Mouse (Mus musculus) kidney, adult 2 months (tissue): Measurements from ENCODE around the gene Cdkl4.

Source experiments
- CTCF ChIP-seq: fragments of 200-500 bp; conservative IDR thresholded peaks from 2 replicates; pipeline ENCODE4 v1.5.1; 2011; ENCODE audit warnings: low read depth, mild to moderate bottlenecking, control low read depth, low read length, moderate library complexity, mixed read lengths; ENCODE audit not compliant: insufficient read depth, insufficient read length
- POLR2A ChIP-seq: fragments of 200-500 bp; IDR thresholded peaks from one replicate; pipeline ENCODE4 v1.6.1; 2011; ENCODE audit warnings: low read depth, low read length, control low read depth

- TF ChIP-seq CTCF (no peak), POLR2A (no peak)
Measured at GRCm38 (mm10) chr17:80558583-80558982, 19.0 kb downstream of the Cdkl4 start.
